Mouse (Mus musculus): Measurements from ENCODE around the gene Sema5b.
A peak's percentile ranks its signal among the peaks of the same experiment; 100 is the strongest.
"Not testable (repeated sequence)": the region's sequence is repeated elsewhere in the genome, so short reads cannot be mapped to it uniquely, and the experiment has no call there.

Sema5b gene

DNA sequence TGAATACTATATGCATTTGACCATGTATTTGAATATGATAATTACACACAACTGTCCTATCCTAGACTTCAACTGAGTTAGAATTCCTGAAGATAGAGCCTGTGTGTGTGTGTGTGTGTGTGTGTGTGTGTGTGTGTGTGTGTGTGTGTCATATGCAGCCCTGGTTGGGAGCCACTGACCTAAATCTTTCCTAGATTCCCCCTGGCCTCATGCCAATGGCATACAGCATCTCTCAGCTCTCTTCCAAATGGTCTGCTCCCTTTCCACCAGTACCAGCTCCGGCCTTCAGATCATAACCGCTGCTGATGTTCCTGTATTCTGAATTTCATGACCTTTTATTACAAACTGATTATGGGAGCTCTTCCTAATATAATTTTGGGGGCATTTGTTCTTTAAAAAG, 8.4 kb downstream of the Sema5b start:
- DNase-seq (ENCODE audit: low read depth), result no peak

GRCm38 (mm10) chr16:35555596-35556482, 14.9 kb downstream of the Sema5b start:
- DNase-seq (ENCODE audit: low read depth), result no peak

DNA sequence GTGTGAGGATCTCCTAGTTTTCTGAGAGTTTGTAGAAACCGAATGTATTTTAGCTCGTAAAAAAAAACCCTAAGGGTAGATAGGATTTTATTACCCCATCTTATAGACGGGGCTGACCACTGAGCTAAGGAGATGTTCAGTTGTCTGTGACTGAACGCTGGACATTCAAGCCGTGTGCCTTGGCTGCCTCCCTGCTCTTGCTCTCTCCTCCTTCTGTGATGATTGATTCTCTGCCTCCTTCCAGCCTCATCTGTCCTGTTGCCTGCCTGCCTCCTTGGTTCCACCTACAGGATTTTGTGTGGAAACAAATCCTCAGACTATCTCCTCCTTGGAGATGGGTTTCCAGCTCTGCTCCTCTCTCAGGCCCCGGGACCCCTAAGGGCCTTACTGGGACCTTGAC, 16.1 kb downstream of the Sema5b start:
- DNase-seq (ENCODE audit: low read depth), result no peak

GRCm38 (mm10) chr16:35561541-35561940, 20.6 kb downstream of the Sema5b start:
- DNase-seq (ENCODE audit: low read depth), result peak; percentile 21

DNA sequence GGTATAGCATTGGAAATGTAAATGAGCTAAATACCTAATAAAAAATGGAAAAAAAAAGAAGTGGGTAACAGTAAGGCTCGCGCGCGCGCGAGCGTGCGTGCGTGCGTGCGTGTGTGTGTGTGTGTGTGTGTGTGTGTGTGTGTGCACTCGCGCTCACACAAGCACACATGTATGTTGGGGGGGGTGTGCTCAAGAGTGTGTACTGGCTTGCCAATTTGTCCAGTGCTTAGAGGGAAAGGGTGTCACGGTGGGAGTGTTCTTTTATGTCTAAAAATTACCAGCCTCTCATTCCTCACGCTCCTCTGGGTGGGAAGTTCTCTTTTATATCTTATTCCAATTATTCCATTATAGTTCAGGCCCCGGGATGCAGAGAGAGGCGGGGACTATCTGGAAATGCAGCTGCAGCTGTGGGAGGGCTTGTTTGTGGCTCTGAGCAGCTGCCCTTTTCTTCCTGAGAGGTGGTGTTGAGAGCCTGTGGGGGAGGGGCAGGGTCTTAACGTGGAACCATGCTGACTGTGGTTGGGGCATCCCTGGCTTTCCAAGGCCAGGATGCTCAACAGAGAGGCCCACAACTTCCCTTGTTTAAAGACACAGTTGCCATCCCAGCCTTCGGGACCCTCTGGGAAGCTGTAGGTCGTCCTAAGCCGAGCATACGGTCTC, 23.4 kb downstream of the Sema5b start:
- no peak for DNase-seq (ENCODE audit: low read depth)

DNA sequence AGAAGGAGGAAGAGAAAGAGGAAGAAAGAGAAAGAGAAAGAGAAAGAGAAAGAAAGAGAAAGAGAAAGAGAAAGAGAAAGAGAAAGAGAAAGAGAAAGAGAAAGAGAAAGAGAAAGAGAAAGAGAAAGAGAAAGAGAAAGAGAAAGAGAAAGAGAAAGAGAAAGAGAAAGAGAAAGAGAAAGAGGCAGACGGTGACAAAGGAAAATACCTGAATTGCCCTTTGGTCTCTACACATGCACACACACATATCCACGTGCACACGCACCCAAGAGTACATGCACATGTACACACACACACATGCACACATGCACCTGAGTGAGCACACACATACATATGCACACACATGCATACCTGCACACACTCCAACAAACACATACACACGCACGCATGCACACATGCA, 24.7 kb downstream of the Sema5b start:
- DNase-seq (ENCODE audit: low read depth), result not testable (repeated sequence)

DNA sequence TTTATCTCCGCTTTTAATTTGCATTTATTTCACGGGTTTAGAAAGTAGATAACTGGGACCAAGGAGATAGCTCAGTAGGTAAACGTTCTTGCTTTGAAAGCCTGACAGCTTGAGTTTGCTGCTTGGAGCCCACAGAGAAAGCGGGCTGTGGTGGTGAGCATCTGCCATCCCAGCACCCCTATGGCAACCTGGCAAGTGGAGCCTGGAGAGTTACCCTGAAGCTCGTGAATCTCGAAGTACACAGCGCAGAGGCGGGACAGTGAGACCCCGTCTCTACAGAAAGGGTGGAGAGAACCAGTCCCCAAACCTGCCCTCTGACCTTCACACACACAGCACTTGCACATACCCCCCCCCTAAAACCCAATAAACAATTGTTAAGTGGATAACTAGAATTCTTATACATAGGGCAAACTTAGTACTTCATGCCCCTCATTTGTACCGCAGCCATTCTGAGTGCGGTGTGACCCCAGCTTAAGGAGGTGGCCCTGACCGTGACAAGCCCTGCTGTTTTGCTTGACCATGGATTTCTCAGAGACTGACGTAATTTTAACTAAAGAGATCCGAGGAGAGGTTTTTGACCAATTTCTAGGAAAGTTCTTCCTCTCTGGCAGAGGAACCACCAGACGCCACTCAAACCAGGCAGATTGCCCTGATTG, 27.4 kb downstream of the Sema5b start:
- no peak for DNase-seq (ENCODE audit: low read depth)

GRCm38 (mm10) chr16:35569347-35569746, 28.4 kb downstream of the Sema5b start:
- DNase-seq (ENCODE audit: low read depth), result no peak

GRCm38 (mm10) chr16:35569758-35570157, 28.8 kb downstream of the Sema5b start:
- no peak for DNase-seq (ENCODE audit: low read depth)

GRCm38 (mm10) chr16:35570627-35571026, 29.7 kb downstream of the Sema5b start:
- no peak for DNase-seq (ENCODE audit: low read depth)

GRCm38 (mm10) chr16:35573586-35573985, 32.6 kb downstream of the Sema5b start:
- DNase-seq (ENCODE audit: low read depth), result no peak

DNA sequence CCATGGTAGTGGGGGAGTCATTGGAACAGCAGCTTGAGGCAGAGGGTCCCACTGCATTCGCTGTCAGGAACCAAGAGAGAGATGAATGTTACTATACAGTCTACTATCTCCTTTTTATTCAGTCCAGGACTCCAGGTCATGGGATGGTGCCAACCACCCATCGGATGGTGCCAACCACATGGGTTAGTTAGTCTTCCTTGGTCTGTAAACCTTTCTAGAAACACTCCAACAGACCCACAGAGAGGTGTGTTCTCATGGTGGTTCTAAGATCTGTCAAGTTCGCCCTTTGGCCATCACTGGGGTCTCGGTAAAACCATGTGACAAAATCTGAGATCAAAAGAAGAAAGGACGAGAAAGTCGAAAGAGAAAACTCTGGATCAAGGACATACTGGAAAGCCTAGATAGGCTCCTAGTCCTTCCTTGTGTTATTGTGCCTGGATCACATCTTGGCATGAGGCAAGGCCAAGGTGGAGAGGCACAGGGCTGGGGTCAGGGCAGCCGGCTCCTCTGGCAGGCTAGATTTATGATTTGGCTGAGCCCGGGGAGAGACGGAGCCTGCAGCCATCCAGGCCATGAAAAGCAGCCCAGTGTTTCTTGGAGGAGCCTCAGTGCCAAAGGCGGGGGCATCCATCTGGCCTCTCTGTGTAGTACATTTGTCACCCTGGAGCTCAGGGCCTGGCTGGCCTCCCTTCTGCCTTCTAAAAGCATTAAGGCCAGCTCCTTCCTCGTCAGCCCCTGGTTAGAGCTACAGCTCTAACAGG, 36.4 kb downstream of the Sema5b start:
- DNase-seq (ENCODE audit: low read depth), result no peak

DNA sequence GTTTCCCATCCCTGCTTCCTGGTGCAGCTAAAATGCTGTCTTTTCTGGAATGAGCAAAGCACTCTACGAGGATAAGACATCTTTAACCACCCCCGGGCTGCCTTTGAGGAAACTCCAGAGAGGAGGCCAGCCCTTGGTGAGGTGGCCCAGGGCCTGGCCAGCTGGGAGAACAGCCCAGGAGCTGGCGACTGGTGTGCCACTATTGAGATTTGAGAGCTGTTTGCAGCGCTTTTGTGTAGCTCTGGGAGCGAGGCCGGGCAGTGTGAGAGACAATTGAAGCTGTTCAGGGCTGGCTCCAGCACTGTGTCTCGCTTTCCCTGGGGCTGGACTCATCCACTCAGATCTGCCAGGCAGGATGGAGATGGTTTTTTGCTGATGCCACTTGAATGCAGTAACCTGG, 40.4 kb downstream of the Sema5b start:
- no peak for DNase-seq (ENCODE audit: low read depth)

GRCm38 (mm10) chr16:35583551-35584080, 42.7 kb downstream of the Sema5b start:
- no peak for DNase-seq (ENCODE audit: low read depth)

GRCm38 (mm10) chr16:35585126-35585694, 44.3 kb downstream of the Sema5b start:
- DNase-seq (ENCODE audit: low read depth), result no peak

- no peak for DNase-seq (ENCODE audit: low read depth)
Observed at GRCm38 (mm10) chr16:35587046-35587779, 46.3 kb downstream of the Sema5b start.

DNA sequence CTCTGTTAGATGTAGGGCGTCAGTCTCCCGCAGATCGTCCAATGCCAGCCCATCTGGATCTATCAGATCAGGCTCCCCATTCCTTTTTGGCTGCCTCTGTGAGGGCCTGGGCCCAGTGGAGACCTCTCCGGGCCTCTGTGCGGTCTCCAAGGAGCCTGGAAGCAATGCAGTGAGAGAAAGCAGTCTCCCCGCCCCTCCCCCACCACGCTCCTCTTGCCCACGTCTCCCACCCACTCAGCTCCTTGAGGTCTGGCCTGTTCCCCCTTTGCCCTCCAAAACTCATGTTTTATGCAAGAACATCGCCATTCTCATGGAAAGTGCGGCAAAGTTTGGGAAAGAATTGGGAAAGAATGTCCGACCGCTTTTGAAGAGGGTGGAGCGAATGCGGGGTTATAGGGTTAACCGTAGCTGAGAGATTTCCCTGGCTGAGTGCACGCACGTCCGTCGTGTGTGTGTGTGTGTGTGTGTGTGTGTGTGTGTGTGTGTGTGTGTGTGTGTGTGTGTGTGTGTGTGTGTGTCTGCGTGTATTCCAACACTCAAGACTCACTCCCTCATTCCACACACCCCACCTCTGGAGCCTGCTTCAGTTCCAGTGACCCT, 47.0 kb downstream of the Sema5b start:
- no peak for DNase-seq (ENCODE audit: low read depth)

GRCm38 (mm10) chr16:35588731-35589151, 47.8 kb downstream of the Sema5b start:
- DNase-seq (ENCODE audit: low read depth), result no peak

DNA sequence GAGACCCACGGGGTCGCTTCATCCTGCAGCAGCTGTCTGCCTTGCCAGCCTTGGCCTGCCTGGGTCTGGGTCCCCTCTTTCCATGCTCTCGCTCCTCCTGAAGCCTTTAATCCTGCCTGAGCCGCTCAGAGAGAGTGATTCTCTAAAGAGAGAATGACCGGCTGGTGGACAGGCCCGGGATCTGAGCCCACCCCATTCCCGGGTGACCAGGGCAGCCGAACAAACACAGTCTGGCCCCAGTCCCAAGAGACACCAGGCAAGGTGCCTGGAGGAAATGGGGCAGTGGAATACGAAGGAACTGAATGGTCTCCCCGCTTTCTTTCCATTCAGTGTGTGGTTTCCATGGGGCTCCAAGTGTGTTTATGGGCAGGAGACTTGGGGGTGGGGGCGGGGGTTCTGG, 50.8 kb downstream of the Sema5b start:
- no peak for DNase-seq (ENCODE audit: low read depth)

GRCm38 (mm10) chr16:35592274-35593065, 51.5 kb downstream of the Sema5b start:
- DNase-seq (ENCODE audit: low read depth), result no peak

Measured in 416B (cell line).